Mouse (Mus musculus): Measurements from ENCODE around the gene Mrps7.
A peak's percentile ranks its signal among the peaks of the same experiment; 100 is the strongest.

Gene Mrps7

DNA sequence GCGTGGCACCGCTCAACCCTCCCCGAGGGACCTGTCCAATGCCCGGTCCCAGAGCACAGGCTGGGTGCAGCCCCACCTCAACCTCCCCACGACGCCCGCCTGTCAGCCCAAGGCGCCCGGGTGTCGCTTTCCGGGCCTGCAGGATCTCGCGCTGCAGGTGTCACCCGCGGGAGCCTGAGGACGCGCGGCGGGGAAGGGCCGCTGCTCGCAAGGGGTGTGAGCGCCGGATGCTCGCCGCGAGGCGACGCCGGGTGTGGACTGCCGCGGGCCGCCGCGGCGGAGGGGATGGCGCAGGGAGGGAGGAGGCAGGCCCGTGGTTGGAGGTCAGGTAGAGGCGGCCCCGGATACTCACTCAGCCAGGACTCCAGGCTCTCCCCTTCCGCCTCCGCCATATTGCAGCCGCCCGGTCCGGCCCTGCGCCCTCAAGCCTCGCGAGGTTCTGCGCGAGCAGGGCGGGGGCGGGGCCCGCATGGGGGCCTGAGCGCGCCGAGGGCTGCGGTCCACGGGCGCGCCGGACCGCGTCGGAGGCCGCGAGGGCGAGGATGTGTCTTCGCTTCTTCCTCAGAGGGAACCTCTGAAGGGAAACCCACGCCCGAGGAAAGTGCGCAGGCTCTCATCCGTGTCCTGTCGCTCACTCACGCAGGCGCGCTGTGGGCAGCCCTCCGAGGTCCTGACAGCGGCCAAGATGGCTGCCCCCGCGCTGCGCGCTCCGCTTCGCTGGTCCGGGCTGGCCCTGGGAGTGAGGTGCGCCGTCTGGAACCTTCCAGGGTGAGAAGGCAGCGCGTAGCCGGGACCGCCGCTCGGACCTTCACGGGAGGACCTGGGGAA is at the start of gene Mrps7, which contains the start of gene Gga3:
Gene Mrps7 (plus strand): TSS at position 450 of the 828 bp plus-strand sequence.
Gene Gga3 (minus strand): TSS at position 576 of the 828 bp plus-strand sequence.
- DNase-seq: peak; percentile 93

GRCm38 (mm10) chr11:115555717-115556116 is 48.0 kb upstream of the Mrps7 start:
- no peak for DNase-seq

- DNase-seq: no peak
Measured at GRCm38 (mm10) chr11:115563406-115563805, 40.3 kb upstream of the Mrps7 start.

DNA sequence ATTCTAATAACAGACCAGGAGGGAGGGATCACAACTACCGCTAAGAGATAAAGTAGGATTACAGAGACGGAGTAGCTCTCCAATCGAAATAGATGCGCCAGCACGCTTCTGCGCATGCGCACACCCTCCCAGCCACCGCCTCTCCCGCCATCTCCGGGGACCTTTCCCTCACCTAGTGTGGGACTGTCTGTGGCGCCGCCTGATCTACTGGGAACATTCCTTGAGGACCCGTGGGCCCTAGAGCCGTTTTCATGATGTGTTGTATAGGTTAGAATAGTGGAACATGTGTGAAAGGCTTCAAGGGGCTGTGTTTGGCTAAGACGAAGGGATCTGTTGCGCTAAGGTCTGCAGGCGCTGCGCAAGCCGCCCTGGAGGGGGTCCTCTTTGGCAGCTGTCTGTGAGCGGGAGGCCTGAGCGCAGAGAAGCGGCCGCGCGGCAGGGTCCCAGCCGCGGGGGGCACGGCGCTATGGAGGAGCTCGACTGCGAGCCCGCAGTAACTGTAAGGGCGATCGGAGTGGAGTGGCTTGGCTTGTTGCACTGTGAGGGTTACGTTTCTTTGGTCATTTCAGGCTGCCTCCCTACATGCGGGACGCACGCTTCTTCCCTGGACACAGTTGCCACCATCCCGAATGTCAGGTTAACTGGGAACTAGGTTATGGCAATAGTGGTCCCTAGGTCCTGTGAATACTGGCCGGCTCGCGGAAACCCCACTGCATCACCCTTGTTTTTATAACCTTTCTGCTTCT is 39.5 kb upstream of the Mrps7 start, which contains the start of gene Nup85:
Gene Nup85 (plus strand): TSS at position 371 of the 746 bp plus-strand sequence.
- DNase-seq: peak; percentile 97

DNA sequence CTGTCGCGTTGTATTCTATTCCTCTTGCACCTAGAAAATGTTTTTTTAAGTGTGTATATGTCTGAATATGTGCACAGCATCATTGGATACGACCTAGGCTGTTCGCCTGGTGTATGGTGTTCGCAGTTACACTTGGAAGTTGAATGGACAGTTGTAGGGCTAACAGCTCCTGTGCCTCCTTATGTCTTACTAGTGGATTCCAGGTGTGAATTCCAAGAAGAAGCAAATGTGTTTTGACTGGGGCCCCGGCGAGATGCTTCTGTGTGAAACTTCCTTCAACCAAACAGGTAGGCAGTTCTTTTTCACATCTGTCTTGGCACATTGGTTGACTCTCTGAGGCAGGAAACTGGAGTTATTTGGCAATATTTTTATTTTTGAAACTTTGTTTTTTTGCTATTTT is 38.8 kb upstream of the Mrps7 start:
- DNase-seq: no peak

- DNase-seq: no peak
Measured at GRCm38 (mm10) chr11:115579080-115579479, 24.6 kb upstream of the Mrps7 start.

DNA sequence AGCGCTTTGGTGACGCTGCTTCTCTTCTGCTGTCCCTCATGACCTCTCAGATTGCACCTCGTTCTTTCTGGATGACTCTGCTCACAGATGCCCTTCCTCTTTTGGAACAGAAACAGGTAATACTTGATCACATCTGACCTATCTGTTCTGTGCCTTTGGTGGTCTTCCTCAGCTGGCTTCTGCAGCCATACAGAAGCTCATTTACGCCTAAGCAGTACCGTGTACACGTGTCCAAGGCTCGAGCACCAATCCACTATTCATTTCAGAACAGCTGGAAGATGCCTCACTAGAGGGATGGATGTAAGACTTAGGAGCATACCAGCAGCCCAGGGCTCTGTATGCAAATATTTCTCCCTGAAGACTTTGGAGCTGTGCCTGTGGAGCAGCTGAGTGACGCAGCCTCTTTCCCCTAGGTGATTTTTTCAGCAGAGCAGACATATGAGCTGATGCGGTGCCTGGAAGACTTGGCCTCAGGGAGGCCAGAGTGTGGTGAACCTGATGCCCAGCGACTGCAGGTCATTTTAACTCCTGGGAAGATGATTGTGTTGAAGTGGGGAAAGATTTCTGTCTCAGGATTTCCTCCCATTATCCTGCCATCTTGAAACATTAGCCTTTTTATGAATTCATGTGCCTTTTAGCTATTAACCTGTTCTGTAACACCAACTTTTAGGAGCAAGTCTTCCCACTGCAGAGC is 20.7 kb upstream of the Mrps7 start:
- DNase-seq: no peak

- no peak for DNase-seq
Measured at GRCm38 (mm10) chr11:115584376-115585073, 19.2 kb upstream of the Mrps7 start.

- no peak for DNase-seq
Measured at GRCm38 (mm10) chr11:115585573-115586100, 18.1 kb upstream of the Mrps7 start.

DNA sequence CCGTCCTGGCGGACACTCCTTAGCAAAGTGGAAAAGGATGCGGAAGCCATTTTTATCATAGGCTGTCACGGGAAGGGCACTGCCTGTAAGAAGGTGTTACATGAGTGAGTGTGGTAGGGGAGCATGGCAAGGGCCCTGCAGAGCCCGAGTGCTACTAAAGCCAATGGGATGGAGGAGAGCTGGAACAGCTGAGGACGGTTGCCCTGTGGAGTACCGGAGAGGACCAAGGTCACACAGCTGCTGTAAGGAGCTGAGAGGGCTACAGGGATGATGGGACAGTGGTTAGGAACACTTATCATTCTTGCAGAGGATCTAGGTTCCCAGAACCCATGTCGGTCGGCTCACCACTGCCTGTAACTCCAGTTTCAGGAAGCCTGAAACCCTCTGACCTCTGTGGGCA is 17.3 kb upstream of the Mrps7 start:
- DNase-seq: no peak

DNA sequence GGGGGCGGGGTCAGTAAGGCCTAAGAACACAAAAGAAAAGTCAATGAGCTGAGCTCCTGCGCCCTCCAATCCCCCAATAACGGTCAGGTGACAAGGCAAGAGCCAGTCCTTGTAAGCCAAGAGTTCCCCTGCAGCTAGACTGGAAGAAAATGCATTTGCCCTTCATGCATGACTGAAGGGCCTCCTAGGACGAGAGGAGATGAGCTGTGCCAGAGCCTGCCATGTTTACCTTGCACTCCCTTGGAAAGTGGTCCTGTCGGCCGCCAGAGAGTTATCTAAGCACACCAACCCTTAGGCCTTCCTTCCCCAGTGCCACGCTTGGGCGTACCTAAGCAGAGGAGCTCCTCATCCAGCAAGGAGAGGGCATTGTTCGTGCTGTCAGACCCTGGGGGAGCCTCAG is 15.7 kb upstream of the Mrps7 start:
- DNase-seq: peak; percentile 18

DNA sequence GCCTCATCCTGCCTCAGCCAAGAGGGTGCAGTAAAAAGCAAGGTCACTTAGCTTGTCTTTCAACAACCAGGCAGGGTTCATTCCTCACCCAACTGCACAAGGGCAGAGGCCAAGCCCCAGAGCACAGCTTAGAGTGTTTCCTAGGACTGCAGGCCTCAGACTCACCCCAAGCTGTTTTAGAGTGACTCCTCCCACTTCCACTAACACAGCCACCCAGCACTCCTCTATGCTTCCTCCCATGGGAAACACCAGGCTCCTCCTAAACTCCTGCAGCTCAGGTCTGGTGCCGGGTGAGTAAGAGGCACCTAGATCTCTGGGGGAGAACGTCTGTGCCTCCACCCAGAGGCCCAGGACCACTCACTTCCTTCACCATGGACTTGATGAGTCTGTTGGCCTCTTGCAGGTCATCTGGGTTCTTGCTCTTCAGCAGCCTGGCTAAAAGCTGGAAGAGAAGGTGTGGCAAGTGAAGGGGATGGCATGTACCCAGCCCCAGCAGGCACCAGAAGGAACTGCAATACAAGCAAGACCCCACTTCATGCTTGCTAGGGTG is 13.1 kb upstream of the Mrps7 start:
- DNase-seq: no peak

- DNase-seq: no peak
Measured at GRCm38 (mm10) chr11:115595209-115595608, 8.5 kb upstream of the Mrps7 start.

DNA sequence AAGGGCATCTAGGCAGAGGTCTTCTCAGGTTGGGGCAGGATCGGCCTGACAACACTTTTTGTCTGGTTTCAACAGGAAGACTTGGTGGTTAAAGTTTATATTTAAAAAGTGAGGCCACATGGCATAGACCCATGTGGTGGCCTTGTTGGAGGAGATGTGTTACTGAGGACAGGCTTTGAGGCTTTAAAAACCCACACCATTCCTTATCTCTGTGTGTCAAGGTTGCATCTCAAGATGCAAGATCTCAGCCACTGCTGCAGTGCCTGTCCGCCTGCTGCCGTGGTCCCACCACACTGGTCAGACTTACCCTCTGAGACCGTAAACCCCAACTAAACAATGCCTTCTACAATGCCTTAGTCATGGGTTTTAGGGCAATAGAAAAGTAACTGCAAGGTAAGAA is 5.4 kb upstream of the Mrps7 start:
- DNase-seq: no peak

GRCm38 (mm10) chr11:115599722-115600121 is 4.0 kb upstream of the Mrps7 start:
- DNase-seq: no peak

- no peak for DNase-seq
Measured at GRCm38 (mm10) chr11:115600743-115601142, 3.0 kb upstream of the Mrps7 start.

DNA sequence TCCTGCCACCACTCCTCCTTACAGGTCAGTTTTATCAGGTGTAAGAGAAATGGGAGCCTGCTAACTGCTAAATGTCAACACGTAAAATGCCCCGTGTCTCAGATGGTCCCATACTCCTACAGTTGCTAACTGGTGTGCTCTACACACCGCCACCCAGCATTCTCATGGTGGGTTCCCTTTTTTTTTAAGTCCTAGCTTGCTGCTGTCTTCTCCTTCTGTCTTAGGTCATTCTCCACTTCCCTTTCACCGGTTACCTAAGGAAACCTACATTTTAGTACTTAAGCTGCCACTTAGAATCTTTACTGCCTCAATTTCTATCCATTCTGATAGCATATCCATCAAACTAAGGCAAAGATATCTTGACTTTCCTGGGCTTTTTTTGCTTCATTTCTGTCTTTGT is 2.6 kb upstream of the Mrps7 start:
- DNase-seq: no peak

DNA sequence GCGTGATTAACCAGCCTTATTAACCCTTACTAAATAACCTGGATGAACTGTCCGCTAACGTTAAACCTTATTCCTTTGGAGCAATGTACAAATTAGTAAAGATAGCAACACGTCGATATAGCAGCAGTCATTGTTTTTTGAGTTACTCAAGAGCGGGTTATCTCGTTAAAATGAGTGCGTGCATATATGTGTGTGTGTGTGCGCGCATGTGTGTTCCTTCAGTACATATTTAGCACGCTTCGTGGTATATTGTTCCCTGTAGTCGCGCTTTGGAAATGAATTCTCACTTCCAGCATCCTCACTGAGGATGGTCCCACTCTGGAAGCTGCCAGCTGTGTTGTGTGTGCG is 623 bp upstream of the Mrps7 start:
- no peak for DNase-seq

- no peak for DNase-seq
Measured at GRCm38 (mm10) chr11:115604304-115604696, 575 bp downstream of the Mrps7 start.

- no peak for DNase-seq
Measured at GRCm38 (mm10) chr11:115606733-115607132, 3.0 kb downstream of the Mrps7 start.

GRCm38 (mm10) chr11:115608421-115609399 is 5.0 kb downstream of the Mrps7 start:
- DNase-seq: no peak
